Comparison of ENCODE assay signal across 8 mouse cellular contexts in genomic region chr12:118301866-118302835, GRCm38 (mm10). TPM values are rescaled to one million over a fixed set of nuclear protein-coding genes. Genes with fewer than 3 reads are reported as not detected.
DNase-seq lines count a peak whose midpoint lies in the region; ATAC-seq and TF ChIP-seq lines count a peak whose summit lies in the region.

No protein-coding gene starts in this region.

- H3K4me2 ChIP-seq in forebrain, postnatal 0 days (ENCODE audit: low read depth) = peak overlapping the region; percentile 71
- peak overlapping the region; percentile 88 for H3K4me2 ChIP-seq in lung, embryonic 15.5 days

- peak overlapping the region; percentile 94 for H3K9ac ChIP-seq in MEL (ENCODE audit: control insufficient read depth, low read depth, low read length, poor library complexity, severe bottlenecking)
- peak overlapping the region; percentile 92 for H3K9ac ChIP-seq in forebrain, postnatal 0 days
- peak overlapping the region; percentile 72 for H3K9ac ChIP-seq in lung, embryonic 15.5 days

- peak overlapping the region; percentile 99 for H3K27ac ChIP-seq in MEL (ENCODE audit: control insufficient read depth, low read depth, low read length)
- H3K27ac ChIP-seq in cerebellum, adult 2 months (ENCODE audit: insufficient read depth, low read length) = peak overlapping the region; percentile 74
- peak overlapping the region; percentile 98 for H3K27ac ChIP-seq in forebrain, postnatal 0 days (ENCODE audit: low read depth, low read length)
- peak overlapping the region; percentile 95 for H3K27ac ChIP-seq in lung, embryonic 15.5 days

- no peak for TF ChIP-seq RAD21 in MEL (IDR thresholded peaks at IDR 0.05; ENCODE audit: low read depth, low read length)

- H3K36me3 ChIP-seq in MEL (ENCODE audit: control insufficient read depth in 1 of 2, insufficient read depth in 2 of 2, low read length in 2 of 2) = peaks cover 0 to 58% of the 10 kb centered on the region in 2 experiments; a peak in 2 of 4 replicates
- H3K36me3 ChIP-seq in forebrain, postnatal 0 days (ENCODE audit: insufficient read depth) = 0 out of 2 replicates have a peak, but pooled peaks cover 5% of the 10 kb centered on the region
- H3K36me3 ChIP-seq in lung, embryonic 15.5 days = no peaks in the 10 kb centered on the region

- no peak for TF ChIP-seq EP300 in MEL (IDR thresholded peaks at IDR 0.05; ENCODE audit: low read depth in 1 of 2, low read length in 2 of 2)

- TF ChIP-seq CTCF in MEL (IDR thresholded peaks at IDR 0.05 in 2 of 3, conservative IDR thresholded peaks at IDR 0.05 in 1 of 3; ENCODE audit: control insufficient read depth in 1 of 3, insufficient read depth in 1 of 3, low read depth in 2 of 3, low read length in 3 of 3, poor library complexity in 1 of 3, severe bottlenecking in 1 of 3) = peak in 1 of 3 experiments; percentile 5; a peak in 1 of 6 replicates
- TF ChIP-seq CTCF in cerebellum, adult 2 months (IDR thresholded peaks at IDR 0.05; ENCODE audit: borderline replicate concordance, insufficient read depth, low read depth, low read length) = no peak
- TF ChIP-seq CTCF in forebrain, postnatal 0 days (IDR thresholded peaks at IDR 0.05; ENCODE audit: low read depth) = peak; percentile 55

- H3K4me3 ChIP-seq in MEL (ENCODE audit: control insufficient read depth in 1 of 2, insufficient read depth in 1 of 2, low read depth in 2 of 2, low read length in 2 of 2) = peak overlapping the region; percentile 74 to 90
- H3K4me3 ChIP-seq in cerebellum, adult 2 months (replicated peaks; ENCODE audit: insufficient read depth, low read depth, low read length) = peak overlapping the region; percentile 88
- peak overlapping the region; percentile 92 for H3K4me3 ChIP-seq in forebrain, postnatal 0 days (ENCODE audit: low read depth, low read length)
- peak overlapping the region; percentile 87 for H3K4me3 ChIP-seq in lung, embryonic 15.5 days

- no peaks in the 10 kb centered on the region for H3K9me3 ChIP-seq in MEL (replicated peaks; ENCODE audit: insufficient read depth, low read length)
- H3K9me3 ChIP-seq in forebrain, postnatal 0 days (ENCODE audit: low read length) = no peaks in the 10 kb centered on the region
- no peaks in the 10 kb centered on the region for H3K9me3 ChIP-seq in lung, embryonic 15.5 days

- peaks cover 36 to 43% of the 10 kb centered on the region in 2 experiments for H3K4me1 ChIP-seq in MEL (ENCODE audit: control insufficient read depth in 1 of 2, insufficient read depth in 2 of 2, low read length in 2 of 2)
- H3K4me1 ChIP-seq in cerebellum, adult 2 months (ENCODE audit: control insufficient read depth, insufficient read depth, low read length) = peaks cover 3% of the 10 kb centered on the region; the same call in 1 of the 2 replicates
- H3K4me1 ChIP-seq in forebrain, postnatal 0 days (ENCODE audit: insufficient read depth) = peaks cover 13% of the 10 kb centered on the region
- H3K4me1 ChIP-seq in lung, embryonic 15.5 days = peaks cover 18% of the 10 kb centered on the region

- H3K79me2 ChIP-seq in MEL (ENCODE audit: control insufficient read depth, insufficient read depth, low read length, poor library complexity) = peaks cover 28% of the 10 kb centered on the region

- no peaks in the 10 kb centered on the region for H3K27me3 ChIP-seq in MEL (ENCODE audit: control insufficient read depth in 1 of 2, insufficient read depth in 2 of 2, low read length in 2 of 2)
- no peaks in the 10 kb centered on the region for H3K27me3 ChIP-seq in cerebellum, adult 2 months (ENCODE audit: control insufficient read depth, insufficient read depth, low read length)
- no peaks in the 10 kb centered on the region for H3K27me3 ChIP-seq in forebrain, postnatal 0 days (ENCODE audit: insufficient read depth, low read length)
- no peaks in the 10 kb centered on the region for H3K27me3 ChIP-seq in lung, embryonic 15.5 days

- TF ChIP-seq POLR2A in MEL (IDR thresholded peaks at IDR 0.05; ENCODE audit: control insufficient read depth in 1 of 2, insufficient read depth in 1 of 2, low read depth in 1 of 2, low read length in 2 of 2, poor library complexity in 1 of 2) = peak in 1 of 2 experiments; percentile 91; a peak in 2 of 4 replicates
- peak; percentile 57 for TF ChIP-seq POLR2A in cerebellum, adult 2 months (IDR thresholded peaks at IDR 0.05; ENCODE audit: borderline replicate concordance, insufficient read depth, low read length)

- WGBS in cerebellum, adult 2 months = 1% methylated on average over 74 of the region's 74 CpGs
- WGBS in forebrain, postnatal 0 days = under 1% methylated on average over 71 of the region's 74 CpGs
- WGBS in lung, embryonic 15.5 days = under 1% methylated on average over 66 of the region's 74 CpGs

- DNase-seq in MEL (ENCODE audit: low read depth, low spot score) = peak; percentile 100
- DNase-seq in cerebellum, adult 2 months = peak; percentile 99 to 100
- DNase-seq in forebrain, postnatal 0 days = peak; percentile 99
- peak; percentile 100 for DNase-seq in heart, postnatal 4 days
- DNase-seq in layer of hippocampus, adult 8-10 months (ENCODE audit: low spot score in 2 of 2) = peak; percentile 98
- DNase-seq in ovary, adult 18-20 months (ENCODE audit: low spot score) = peak; percentile 100
- DNase-seq in thymus, postnatal 0 days (ENCODE audit: low spot score) = peak; percentile 98

- peak; percentile 90 for ATAC-seq in forebrain, postnatal 0 days
- peak; percentile 90 for ATAC-seq in lung, embryonic 15.5 days (ENCODE audit: borderline replicate concordance, extremely low read depth, low FRiP score, low TSS enrichment)

TF ChIP-seq in MEL, 35 proteins besides CTCF, POLR2A, EP300 and RAD21:
- TF ChIP-seq ETS1 (IDR thresholded peaks at IDR 0.05; ENCODE audit: low read depth, low read length) (no peak), POLR2AphosphoS5 (IDR thresholded peaks at IDR 0.05; ENCODE audit: borderline replicate concordance, low read depth, low read length) (0 out of 2 replicates have a peak, but pooled peaks have one; percentile 87)

RNA-seq across cellular contexts. Expression of gene Sp4, which starts 0.9 kb away (rescaled TPM):
- 35.3 and 35.4 TPM in 2 replicates for total RNA-seq in MEL (2012; rRNA removed)
- 10 to 100 TPM; 21.4 to 33.9 TPM for polyA plus RNA-seq in MEL (2012; ENCODE audit: insufficient read depth in 1 of 2, insufficient read length in 2 of 2, low read depth in 1 of 2, low replicate concordance in 2 of 2, missing spikeins in 1 of 2)
- polyA plus RNA-seq in cerebellum, adult 2 months (2012; rRNA removed) = 13.3 and 16.3 TPM in 2 replicates
- total RNA-seq in forebrain, postnatal 0 days (2014; rRNA removed) = 48.6 and 59.0 TPM in 2 replicates
- 13.5 and 18.1 TPM in 2 replicates for polyA plus RNA-seq in forebrain, postnatal 0 days (2015; fragmentation: Nextera tagmentation; extraction: Ambion mirVana)
- 10 to 100 TPM; 12.9 to 13.3 TPM for total RNA-seq in heart, postnatal 4 days (2021)
- total RNA-seq in layer of hippocampus, adult 8-10 months (2022) = 10 to 100 TPM; 28.7 to 33.6 (median 30.1) TPM
- 7.9 and 8.9 TPM in 2 replicates for polyA plus RNA-seq in lung, embryonic 15.5 days (2015; fragmentation: Nextera tagmentation; extraction: Ambion mirVana)
- 12.7 and 13.7 TPM in 2 replicates for polyA plus RNA-seq in thymus, postnatal 0 days (2015; fragmentation: Nextera tagmentation; extraction: Ambion mirVana)

Comparison
In these comparisons a context has a peak if more than half of its experiments do, and no peak if none do; other contexts are left out.
1. Peak in every context shown above with its lines: DNase-seq, ATAC-seq, H3K4me3 ChIP-seq and H3K27ac ChIP-seq.